Mouse (Mus musculus): ENCODE measurements around the gene Mmp28. TPM values are rescaled to one million over a fixed set of nuclear protein-coding genes. Genes with fewer than 3 reads are reported as not detected.

Mmp28 gene
- total RNA-seq (2014; rRNA removed) = 5.4 and 5.5 TPM in 2 replicates
- 1.2 and 1.4 TPM in 2 replicates for polyA plus RNA-seq (2015; fragmentation: Nextera tagmentation; extraction: Ambion mirVana)

DNA sequence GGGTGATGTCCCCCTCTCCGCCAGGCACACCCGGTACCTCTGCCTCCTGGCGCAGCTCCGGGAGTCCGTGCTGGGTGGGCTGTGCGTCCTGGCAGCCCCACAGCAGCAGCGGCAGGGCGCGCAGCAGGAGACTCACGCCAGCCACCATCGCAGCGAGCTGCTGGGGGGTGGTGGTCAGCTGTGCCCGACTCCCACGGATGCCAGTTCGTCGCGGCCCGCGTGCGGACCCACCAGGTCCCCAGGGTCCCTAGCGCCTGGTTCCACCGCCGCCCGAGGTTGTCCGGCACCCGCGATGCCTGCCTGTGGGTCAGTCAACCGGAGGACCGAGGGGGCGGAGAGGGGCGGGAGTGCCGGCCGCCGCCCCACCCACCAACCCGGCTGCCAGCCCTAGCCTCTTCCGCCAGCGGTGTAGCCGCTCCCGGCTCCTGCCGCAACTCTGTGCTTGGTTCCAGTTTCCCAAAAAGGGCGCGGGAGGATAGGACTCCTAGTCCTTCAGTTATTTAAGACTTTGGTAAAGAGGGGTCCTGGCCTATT lies at the start of gene Mmp28:
TSS of gene Mmp28 (minus strand) at position 361 of the 534 bp plus-strand sequence.
- DNase-seq (ENCODE audit: low spot score) (peak; percentile 33), ATAC-seq (ENCODE audit: low FRiP score) (no peak)
- no peak for TF ChIP-seq CTCF (IDR thresholded peaks at IDR 0.05)
- peak within 1 kb of the TSS; percentile 44 for H3K9ac ChIP-seq (replicated peaks; ENCODE audit: low read length, poor library complexity, severe bottlenecking)
- H3K4me3 ChIP-seq (ENCODE audit: low read depth, low read length) = peak within 1 kb of the TSS; percentile 63
- peaks cover 15% of the 10 kb centered on the region for H3K27me3 ChIP-seq (ENCODE audit: insufficient read depth, low read length)
- H3K4me1 ChIP-seq (ENCODE audit: insufficient read depth, low read length) = no peaks in the 10 kb centered on the region; the same call in 1 of the 2 replicates
- no peak within 1 kb of the TSS for H3K27ac ChIP-seq (ENCODE audit: low read depth, low read length)
- peak within 1 kb of the TSS; percentile 91 for H3K4me2 ChIP-seq (ENCODE audit: low read depth, low read length, poor library complexity, severe bottlenecking)
- WGBS = under 1% methylated on average over 16 of the region's 42 CpGs
- no peaks in the 10 kb centered on the region for H3K36me3 ChIP-seq (ENCODE audit: insufficient read depth, low read length)
- H3K9me3 ChIP-seq (ENCODE audit: low read length) = no peaks in the 10 kb centered on the region

- Histone ChIP-seq H3K4me1 (ENCODE audit: insufficient read depth, low read length) (no peaks in the 10 kb centered on the region), H3K27ac (ENCODE audit: low read depth, low read length) (no peak overlapping the region), H3K9ac (replicated peaks; ENCODE audit: low read length, poor library complexity, severe bottlenecking) (no peak overlapping the region), H3K9me3 (ENCODE audit: low read length) (no peaks in the 10 kb centered on the region), H3K4me3 (ENCODE audit: low read depth, low read length) (no peak overlapping the region), H3K4me2 (ENCODE audit: low read depth, low read length, poor library complexity, severe bottlenecking) (no peak overlapping the region), H3K36me3 (ENCODE audit: insufficient read depth, low read length) (peaks cover 19% of the 10 kb centered on the region; the same call in 1 of the 2 replicates), H3K27me3 (ENCODE audit: insufficient read depth, low read length) (no peaks in the 10 kb centered on the region)
- DNase-seq (ENCODE audit: low spot score) = no peak
- no peak for TF ChIP-seq CTCF (IDR thresholded peaks at IDR 0.05)
- no peak for ATAC-seq (ENCODE audit: low FRiP score)
These were observed 46.6 kb upstream of the Mmp28 start for GRCm38 (mm10) chr11:83509521-83509920.

GRCm38 (mm10) chr11:83504308-83504707 lies 41.4 kb upstream of the Mmp28 start:
- 93% methylated on average over 5 of the region's 5 CpGs for WGBS
- Histone ChIP-seq H3K36me3 (ENCODE audit: insufficient read depth, low read length) (peaks cover 36% of the 10 kb centered on the region; the same call in 1 of the 2 replicates), H3K4me2 (ENCODE audit: low read depth, low read length, poor library complexity, severe bottlenecking) (no peak overlapping the region), H3K4me1 (ENCODE audit: insufficient read depth, low read length) (no peaks in the 10 kb centered on the region), H3K9me3 (ENCODE audit: low read length) (no peaks in the 10 kb centered on the region), H3K4me3 (ENCODE audit: low read depth, low read length) (no peak overlapping the region), H3K9ac (replicated peaks; ENCODE audit: low read length, poor library complexity, severe bottlenecking) (no peak overlapping the region), H3K27ac (ENCODE audit: low read depth, low read length) (no peak overlapping the region), H3K27me3 (ENCODE audit: insufficient read depth, low read length) (no peaks in the 10 kb centered on the region)
- no peak for ATAC-seq (ENCODE audit: low FRiP score)
- TF ChIP-seq CTCF (IDR thresholded peaks at IDR 0.05) = no peak
- DNase-seq (ENCODE audit: low spot score) = no peak

DNA sequence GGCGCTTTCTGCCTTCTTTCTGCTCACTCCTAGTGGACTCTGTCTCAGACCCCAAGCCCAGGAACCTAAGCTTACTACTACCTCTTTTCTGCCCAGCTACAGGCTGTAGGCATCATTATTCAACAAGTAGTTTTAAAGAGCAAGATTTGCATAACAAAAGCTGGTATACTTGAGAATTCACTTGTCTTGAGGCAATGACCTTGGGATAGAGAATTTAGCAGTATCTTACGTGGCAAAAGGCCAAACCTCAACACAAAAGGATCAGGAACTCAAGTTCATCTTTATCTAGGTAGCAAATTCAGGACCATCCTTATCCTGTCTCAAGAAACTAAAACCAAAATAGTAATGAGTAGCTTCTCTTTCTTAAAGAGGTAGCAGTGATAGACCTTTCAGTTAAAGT lies 32.7 kb upstream of the Mmp28 start:
- Histone ChIP-seq H3K4me2 (ENCODE audit: low read depth, low read length, poor library complexity, severe bottlenecking) (no peak overlapping the region), H3K9me3 (ENCODE audit: low read length) (no peaks in the 10 kb centered on the region), H3K27ac (ENCODE audit: low read depth, low read length) (no peak overlapping the region), H3K4me3 (ENCODE audit: low read depth, low read length) (no peak overlapping the region), H3K27me3 (ENCODE audit: insufficient read depth, low read length) (no peaks in the 10 kb centered on the region), H3K9ac (replicated peaks; ENCODE audit: low read length, poor library complexity, severe bottlenecking) (no peak overlapping the region), H3K4me1 (ENCODE audit: insufficient read depth, low read length) (no peaks in the 10 kb centered on the region), H3K36me3 (ENCODE audit: insufficient read depth, low read length) (peaks cover 6% of the 10 kb centered on the region; the same call in 1 of the 2 replicates)
- DNase-seq (ENCODE audit: low spot score) = no peak
- TF ChIP-seq CTCF (IDR thresholded peaks at IDR 0.05) = no peak
- no peak for ATAC-seq (ENCODE audit: low FRiP score)
- WGBS = 63% methylated on average over 2 of the region's 2 CpGs

DNA sequence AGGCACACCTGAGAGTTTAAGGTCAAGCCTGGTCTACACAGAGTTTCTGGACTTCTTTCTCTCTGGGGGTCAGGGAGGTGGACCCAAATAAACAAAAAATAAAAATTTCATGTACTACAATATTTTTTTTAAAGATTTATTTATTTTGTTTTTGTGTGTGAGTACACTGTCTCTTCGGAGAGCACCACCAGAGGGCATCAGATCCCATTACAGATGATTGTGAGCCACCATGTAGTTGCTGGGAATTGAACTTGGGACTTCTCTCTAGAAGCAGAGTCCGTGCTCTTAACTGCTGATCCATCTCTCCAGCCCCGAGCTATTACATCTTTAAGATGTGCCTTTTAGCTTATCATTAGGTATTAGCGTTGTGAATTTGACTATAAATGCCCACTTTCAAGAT lies 28.6 kb upstream of the Mmp28 start:
- Histone ChIP-seq H3K4me1 (ENCODE audit: insufficient read depth, low read length) (no peaks in the 10 kb centered on the region), H3K9me3 (ENCODE audit: low read length) (no peaks in the 10 kb centered on the region), H3K36me3 (ENCODE audit: insufficient read depth, low read length) (peaks cover 9% of the 10 kb centered on the region; the same call in 1 of the 2 replicates), H3K27me3 (ENCODE audit: insufficient read depth, low read length) (no peaks in the 10 kb centered on the region), H3K27ac (ENCODE audit: low read depth, low read length) (no peak overlapping the region), H3K4me3 (ENCODE audit: low read depth, low read length) (no peak overlapping the region), H3K4me2 (ENCODE audit: low read depth, low read length, poor library complexity, severe bottlenecking) (no peak overlapping the region), H3K9ac (replicated peaks; ENCODE audit: low read length, poor library complexity, severe bottlenecking) (no peak overlapping the region)
- peak; percentile 46 for TF ChIP-seq CTCF (IDR thresholded peaks at IDR 0.05)
- WGBS = 93% methylated on average over 4 of the region's 4 CpGs
- ATAC-seq (ENCODE audit: low FRiP score) (no peak), DNase-seq (ENCODE audit: low spot score) (no peak)

DNA sequence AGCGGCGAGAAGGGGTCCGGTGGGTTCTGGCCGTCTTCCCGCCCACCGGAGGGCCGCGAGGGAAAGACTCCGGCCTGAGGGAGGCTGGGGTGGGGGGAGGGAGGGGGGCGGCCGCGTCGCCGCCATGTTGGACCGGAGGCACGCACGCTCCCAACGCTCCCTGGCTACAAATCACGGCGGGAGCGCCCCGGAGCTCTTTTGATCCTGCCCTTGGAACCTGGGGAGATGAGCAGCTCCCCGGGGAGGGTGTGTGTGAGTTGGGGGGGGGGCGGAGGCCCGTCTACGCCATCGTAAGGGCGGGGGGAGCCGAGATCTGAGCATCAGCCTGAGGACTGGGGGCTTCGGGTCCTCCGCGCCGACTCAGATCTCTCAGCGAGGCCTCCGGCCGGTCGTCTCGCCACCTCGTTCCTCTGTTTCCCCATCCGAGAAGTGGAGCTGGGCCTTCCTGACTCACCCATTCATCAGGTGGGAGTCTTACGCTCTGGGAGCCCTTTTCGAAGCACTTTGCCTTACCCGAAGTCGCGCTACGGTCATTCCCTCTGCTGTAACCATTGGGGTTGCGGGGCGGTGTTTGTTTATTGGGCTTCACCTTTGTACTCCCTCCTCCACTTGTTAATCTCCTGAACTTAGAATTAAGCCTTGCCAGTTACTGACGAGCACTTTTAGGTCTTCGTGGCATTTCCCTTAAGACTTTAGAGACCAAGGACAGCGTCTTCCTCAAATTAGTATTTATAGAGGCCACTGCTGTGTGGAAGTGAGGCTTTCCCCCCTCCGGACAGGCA lies 10.6 kb upstream of the Mmp28 start:
- WGBS = 1% methylated on average over 46 of the region's 52 CpGs
- DNase-seq (ENCODE audit: low spot score) = peak; percentile 63
- no peaks in the 10 kb centered on the region for H3K9me3 ChIP-seq (ENCODE audit: low read length)

More for the DNA sequence above, 10.6 kb upstream of the Mmp28 start:
- Histone ChIP-seq H3K4me2 (ENCODE audit: low read depth, low read length, poor library complexity, severe bottlenecking) (peak overlapping the region; percentile 85), H3K9ac (replicated peaks; ENCODE audit: low read length, poor library complexity, severe bottlenecking) (peak overlapping the region; percentile 83), H3K27me3 (ENCODE audit: insufficient read depth, low read length) (no peaks in the 10 kb centered on the region), H3K4me1 (ENCODE audit: insufficient read depth, low read length) (peaks cover 10% of the 10 kb centered on the region), H3K4me3 (ENCODE audit: low read depth, low read length) (peak overlapping the region; percentile 93), H3K27ac (ENCODE audit: low read depth, low read length) (peak overlapping the region; percentile 98), H3K36me3 (ENCODE audit: insufficient read depth, low read length) (no peaks in the 10 kb centered on the region)
- peak; percentile 88 for ATAC-seq (ENCODE audit: low FRiP score)
- TF ChIP-seq CTCF (IDR thresholded peaks at IDR 0.05) = no peak
